Mouse (Mus musculus): ENCODE results near the gene Iba57. TPM values are rescaled to one million over a fixed set of nuclear protein-coding genes. Genes with fewer than 3 reads are reported as not detected.
"Not testable (repeated sequence)": the region's sequence is repeated elsewhere in the genome, so short reads cannot be mapped to it uniquely, and the experiment has no call there.

Iba57 gene
- 3.4 and 4.1 TPM in 2 replicates for polyA plus RNA-seq (2015; fragmentation: Nextera tagmentation; extraction: Ambion mirVana)

GRCm38 (mm10) chr11:59163255-59164236 lies at the start of gene Iba57:
TSS of gene Iba57 (minus strand) at chr11:59163739.
- 2% methylated on average over 59 of the region's 68 CpGs for WGBS

GRCm38 (mm10) chr11:59212892-59213494 lies 49.5 kb upstream of the Iba57 start:
- H3K9me3 ChIP-seq (ENCODE audit: control insufficient read depth), result no peaks in the 10 kb centered on the region

More at GRCm38 (mm10) chr11:59163255-59164236, at the start of gene Iba57:
- H3K27me3 ChIP-seq (replicated peaks; ENCODE audit: control insufficient read depth, insufficient read depth, low read length), result no peaks in the 10 kb centered on the region
- H3K4me3 ChIP-seq (ENCODE audit: low read depth, low read length), result peak within 1 kb of the TSS; percentile 64
- peak; percentile 98 for ATAC-seq
- H3K4me2 ChIP-seq (replicated peaks; ENCODE audit: low read depth), result peak within 1 kb of the TSS; percentile 60
- peak; percentile 68 for TF ChIP-seq CTCF (IDR thresholded peaks at IDR 0.05; ENCODE audit: low read depth)
- peak within 1 kb of the TSS; percentile 89 for H3K9ac ChIP-seq (ENCODE audit: low read depth, low read length)
- no peaks in the 10 kb centered on the region for H3K9me3 ChIP-seq (ENCODE audit: control insufficient read depth)
- peaks cover 3% of the 10 kb centered on the region; the same call in 1 of the 2 replicates for H3K4me1 ChIP-seq (replicated peaks; ENCODE audit: control insufficient read depth, insufficient read depth, low read length)
- H3K36me3 ChIP-seq (ENCODE audit: control insufficient read depth, insufficient read depth), result 0 out of 2 replicates have a peak, but pooled peaks cover 6% of the 10 kb centered on the region
- peak within 1 kb of the TSS; percentile 98 for H3K27ac ChIP-seq (ENCODE audit: low read depth, low read length)

GRCm38 (mm10) chr11:59212320-59212719 lies 48.8 kb upstream of the Iba57 start:
- H3K9me3 ChIP-seq (ENCODE audit: control insufficient read depth); H3K4me2 ChIP-seq (replicated peaks; ENCODE audit: low read depth); H3K9ac ChIP-seq (ENCODE audit: low read depth, low read length); ATAC-seq; H3K4me1 ChIP-seq (replicated peaks; ENCODE audit: control insufficient read depth, insufficient read depth, low read length); H3K27ac ChIP-seq (ENCODE audit: low read depth, low read length); H3K27me3 ChIP-seq (replicated peaks; ENCODE audit: control insufficient read depth, insufficient read depth, low read length); H3K4me3 ChIP-seq (ENCODE audit: low read depth, low read length): not testable (repeated sequence)
- 69% methylated on average over 12 of the region's 12 CpGs for WGBS
- peaks cover 32% of the 10 kb centered on the region for H3K36me3 ChIP-seq (ENCODE audit: control insufficient read depth, insufficient read depth)

More at GRCm38 (mm10) chr11:59212892-59213494, 49.5 kb upstream of the Iba57 start:
- 88% methylated on average over 12 of the region's 12 CpGs for WGBS
- Histone ChIP-seq H3K4me2 (replicated peaks; ENCODE audit: low read depth) (no peak overlapping the region), H3K9ac (ENCODE audit: low read depth, low read length) (no peak overlapping the region), H3K4me3 (ENCODE audit: low read depth, low read length) (no peak overlapping the region), H3K27ac (ENCODE audit: low read depth, low read length) (no peak overlapping the region), H3K4me1 (replicated peaks; ENCODE audit: control insufficient read depth, insufficient read depth, low read length) (0 out of 2 replicates have a peak, but pooled peaks cover 3% of the 10 kb centered on the region), H3K27me3 (replicated peaks; ENCODE audit: control insufficient read depth, insufficient read depth, low read length) (no peaks in the 10 kb centered on the region), H3K36me3 (ENCODE audit: control insufficient read depth, insufficient read depth) (peaks cover 32% of the 10 kb centered on the region)
- ATAC-seq, result no peak
- TF ChIP-seq CTCF (IDR thresholded peaks at IDR 0.05; ENCODE audit: low read depth), result no peak

GRCm38 (mm10) chr11:59211561-59211960 lies 48.0 kb upstream of the Iba57 start:
- WGBS, result 80% methylated on average over 9 of the region's 9 CpGs
- H3K9me3 ChIP-seq (ENCODE audit: control insufficient read depth); H3K4me1 ChIP-seq (replicated peaks; ENCODE audit: control insufficient read depth, insufficient read depth, low read length); H3K27ac ChIP-seq (ENCODE audit: low read depth, low read length); H3K4me2 ChIP-seq (replicated peaks; ENCODE audit: low read depth); H3K4me3 ChIP-seq (ENCODE audit: low read depth, low read length); ATAC-seq; H3K9ac ChIP-seq (ENCODE audit: low read depth, low read length); H3K27me3 ChIP-seq (replicated peaks; ENCODE audit: control insufficient read depth, insufficient read depth, low read length): not testable (repeated sequence)
- peaks cover 33% of the 10 kb centered on the region for H3K36me3 ChIP-seq (ENCODE audit: control insufficient read depth, insufficient read depth)

GRCm38 (mm10) chr11:59210020-59210419 lies 46.5 kb upstream of the Iba57 start:
- peak overlapping the region; percentile 97; the same call in 1 of the 2 replicates for H3K27ac ChIP-seq (ENCODE audit: low read depth, low read length)
- ATAC-seq, result no peak
- no peak for TF ChIP-seq CTCF (IDR thresholded peaks at IDR 0.05; ENCODE audit: low read depth)

GRCm38 (mm10) chr11:59209580-59209979 lies 46.0 kb upstream of the Iba57 start:
- 0 out of 2 replicates have a peak overlapping the region, but pooled peaks have one; percentile 34 for H3K9ac ChIP-seq (ENCODE audit: low read depth, low read length)
- peak overlapping the region; percentile 90; the same call in 1 of the 2 replicates for H3K4me3 ChIP-seq (ENCODE audit: low read depth, low read length)
- TF ChIP-seq CTCF (IDR thresholded peaks at IDR 0.05; ENCODE audit: low read depth), result no peak
- H3K36me3 ChIP-seq (ENCODE audit: control insufficient read depth, insufficient read depth), result peaks cover 49% of the 10 kb centered on the region
- WGBS, result 52% methylated on average over 5 of the region's 5 CpGs
- peak overlapping the region; percentile 85 for H3K4me2 ChIP-seq (replicated peaks; ENCODE audit: low read depth)
- H3K9me3 ChIP-seq (ENCODE audit: control insufficient read depth), result no peaks in the 10 kb centered on the region
- no peaks in the 10 kb centered on the region for H3K27me3 ChIP-seq (replicated peaks; ENCODE audit: control insufficient read depth, insufficient read depth, low read length)
- 0 out of 2 replicates have a peak, but pooled peaks cover 3% of the 10 kb centered on the region for H3K4me1 ChIP-seq (replicated peaks; ENCODE audit: control insufficient read depth, insufficient read depth, low read length)
- no peak for ATAC-seq
- H3K27ac ChIP-seq (ENCODE audit: low read depth, low read length), result peak overlapping the region; percentile 97

More at GRCm38 (mm10) chr11:59210020-59210419, 46.5 kb upstream of the Iba57 start:
- Histone ChIP-seq H3K9ac (ENCODE audit: low read depth, low read length) (no peak overlapping the region), H3K4me3 (ENCODE audit: low read depth, low read length) (no peak overlapping the region), H3K9me3 (ENCODE audit: control insufficient read depth) (no peaks in the 10 kb centered on the region), H3K36me3 (ENCODE audit: control insufficient read depth, insufficient read depth) (peaks cover 47% of the 10 kb centered on the region), H3K4me2 (replicated peaks; ENCODE audit: low read depth) (no peak overlapping the region), H3K27me3 (replicated peaks; ENCODE audit: control insufficient read depth, insufficient read depth, low read length) (no peaks in the 10 kb centered on the region), H3K4me1 (replicated peaks; ENCODE audit: control insufficient read depth, insufficient read depth, low read length) (0 out of 2 replicates have a peak, but pooled peaks cover 3% of the 10 kb centered on the region)
- 57% methylated on average over 4 of the region's 4 CpGs for WGBS

Measured in intestine, postnatal 0 days (tissue).